Mouse (Mus musculus) heart, postnatal 10 days (tissue): ENCODE results near the gene Mfap5. TPM values are rescaled to one million over a fixed set of nuclear protein-coding genes. Genes with fewer than 3 reads are reported as not detected.
"Not testable (repeated sequence)": the region's sequence is repeated elsewhere in the genome, so short reads cannot be mapped to it uniquely, and the experiment has no call there.

Experiments
- DNase-seq, 2 experiments: peaks; one replicate each; pipeline ENCODE4 v3.0.0; 2021
- intact Hi-C: fragments of 180-260 bp; cut with DNase I; formaldehyde crosslinking; loops from one replicate; pipeline ENCODE4 v1.15.1; 2025
- total RNA-seq, 2 experiments: library from RNA; stranded (reverse); gene quantifications; 2 replicates each; pipeline ENCODE4 v1.2.3; 2021

Mfap5 gene
- total RNA-seq, 2 experiments from 2014 or later: 93.3 to 120 TPM

- peak; percentile 85 to 87 for DNase-seq
- intact Hi-C loops: no loop called here
Measured at GRCm38 (mm10) chr6:122508494-122508893, 2.8 kb downstream of the Mfap5 start.

GRCm38 (mm10) chr6:122512914-122513878, 7.6 kb downstream of the Mfap5 start:
- intact Hi-C loops: no loop called here
- peak; percentile 43 for DNase-seq

GRCm38 (mm10) chr6:122514312-122514711, 8.7 kb downstream of the Mfap5 start:
- intact Hi-C loops: no loop called here
- DNase-seq: no peak

- intact Hi-C loops, DNase-seq: not testable (repeated sequence)
Measured at GRCm38 (mm10) chr6:122515762-122516161, 10.1 kb downstream of the Mfap5 start.

- DNase-seq: peak; percentile 51 to 59
- intact Hi-C loops: no loop called here
Measured at GRCm38 (mm10) chr6:122517668-122518067, 12.0 kb downstream of the Mfap5 start.

- peak in 1 of 2 experiments; percentile 53 for DNase-seq
Measured at GRCm38 (mm10) chr6:122519384-122519783, 13.7 kb downstream of the Mfap5 start.

GRCm38 (mm10) chr6:122522595-122522994, 16.9 kb downstream of the Mfap5 start:
- intact Hi-C loops: no loop called here
- DNase-seq: peak in 1 of 2 experiments; percentile 38

More at GRCm38 (mm10) chr6:122519384-122519783, 13.7 kb downstream of the Mfap5 start:
- intact Hi-C loops: loop anchor here (1.0 kb wide), 2 partner anchors 23 to 117 kb away; no protein-coding TSS in a partner anchor

- intact Hi-C loops: no loop called here
- no peak for DNase-seq
Measured at GRCm38 (mm10) chr6:122523289-122523688, 17.6 kb downstream of the Mfap5 start.

- DNase-seq: no peak
- intact Hi-C loops: no loop called here
Measured at GRCm38 (mm10) chr6:122527596-122527995, 22.0 kb downstream of the Mfap5 start.

GRCm38 (mm10) chr6:122528136-122528535, 22.5 kb downstream of the Mfap5 start:
- no peak for DNase-seq
- intact Hi-C loops: no loop called here

- no peak for DNase-seq
- intact Hi-C loops: no loop called here
Measured at GRCm38 (mm10) chr6:122531466-122532174, 26.0 kb downstream of the Mfap5 start.

GRCm38 (mm10) chr6:122532883-122533302, 27.2 kb downstream of the Mfap5 start:
- DNase-seq: no peak
- intact Hi-C loops: no loop called here

GRCm38 (mm10) chr6:122534032-122534431, 28.4 kb downstream of the Mfap5 start:
- no peak for DNase-seq
- intact Hi-C loops: no loop called here

GRCm38 (mm10) chr6:122539564-122539963, 33.9 kb downstream of the Mfap5 start:
- intact Hi-C loops: no loop called here
- no peak for DNase-seq

GRCm38 (mm10) chr6:122542459-122542858, 36.8 kb downstream of the Mfap5 start:
- intact Hi-C loops, DNase-seq: not testable (repeated sequence)

GRCm38 (mm10) chr6:122543574-122543973, 37.9 kb downstream of the Mfap5 start:
- DNase-seq: no peak
- intact Hi-C loops: no loop called here

GRCm38 (mm10) chr6:122544672-122545071, 39.0 kb downstream of the Mfap5 start:
- intact Hi-C loops: no loop called here
- DNase-seq: no peak

- intact Hi-C loops: no loop called here
- DNase-seq: no peak
Measured at GRCm38 (mm10) chr6:122545289-122545882, 39.7 kb downstream of the Mfap5 start.

GRCm38 (mm10) chr6:122545948-122546347, 40.3 kb downstream of the Mfap5 start:
- DNase-seq: no peak
- intact Hi-C loops: no loop called here

GRCm38 (mm10) chr6:122553606-122554005, 48.0 kb downstream of the Mfap5 start, which contains the start of gene Aicda:
Aicda (plus strand) TSS chr6:122553801.
- intact Hi-C loops: no loop called here
- DNase-seq: no peak

- intact Hi-C loops: no loop called here
- no peak for DNase-seq
Measured at GRCm38 (mm10) chr6:122554102-122554501, 48.5 kb downstream of the Mfap5 start.
